Mouse (Mus musculus): ENCODE results near the gene Itprid1. TPM values are rescaled to one million over a fixed set of nuclear protein-coding genes. Genes with fewer than 3 reads are reported as not detected.

The Itprid1 gene
- polyA plus RNA-seq, 1 experiment from 2014 or later = not detected

DNA sequence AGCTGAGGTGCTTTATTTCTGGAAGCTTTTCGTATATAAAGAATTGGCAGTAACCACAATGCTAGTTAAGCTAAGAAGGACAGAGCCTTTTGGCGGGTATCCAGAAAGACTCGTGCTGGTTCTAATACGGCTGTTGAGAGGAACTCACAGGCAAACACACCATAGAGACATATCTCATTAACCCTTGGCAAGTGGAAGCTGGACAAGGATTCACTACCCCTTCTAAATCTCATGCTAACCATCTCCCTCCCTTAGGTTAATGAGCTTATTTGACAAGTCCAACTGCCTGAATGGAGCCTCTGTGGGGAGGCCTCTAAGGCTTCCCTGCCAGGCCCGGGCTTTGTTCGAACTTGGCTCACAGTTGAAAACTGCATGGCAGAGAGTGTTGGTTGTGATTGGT lies 190.6 kb downstream of the Itprid1 start:
- no peaks in the 10 kb centered on the region for H3K27me3 ChIP-seq (ENCODE audit: insufficient read depth, low read length)
- no peaks in the 10 kb centered on the region for H3K4me1 ChIP-seq (ENCODE audit: insufficient read depth)
- no peak for TF ChIP-seq CTCF (IDR thresholded peaks at IDR 0.05; ENCODE audit: low read depth)
- DNase-seq (peak; percentile 71), ATAC-seq (ENCODE audit: insufficient read depth) (no peak)
- H3K9ac ChIP-seq = no peak overlapping the region
- H3K36me3 ChIP-seq (ENCODE audit: insufficient read depth) = no peaks in the 10 kb centered on the region
- H3K4me2 ChIP-seq = no peak overlapping the region
- WGBS = 53% methylated on average over 6 of the region's 6 CpGs
- H3K9me3 ChIP-seq (ENCODE audit: low read depth, low read length) = no peaks in the 10 kb centered on the region
- H3K27ac ChIP-seq (ENCODE audit: low read depth) = no peak overlapping the region
- H3K4me3 ChIP-seq (ENCODE audit: low read depth, low read length) = no peak overlapping the region

DNA sequence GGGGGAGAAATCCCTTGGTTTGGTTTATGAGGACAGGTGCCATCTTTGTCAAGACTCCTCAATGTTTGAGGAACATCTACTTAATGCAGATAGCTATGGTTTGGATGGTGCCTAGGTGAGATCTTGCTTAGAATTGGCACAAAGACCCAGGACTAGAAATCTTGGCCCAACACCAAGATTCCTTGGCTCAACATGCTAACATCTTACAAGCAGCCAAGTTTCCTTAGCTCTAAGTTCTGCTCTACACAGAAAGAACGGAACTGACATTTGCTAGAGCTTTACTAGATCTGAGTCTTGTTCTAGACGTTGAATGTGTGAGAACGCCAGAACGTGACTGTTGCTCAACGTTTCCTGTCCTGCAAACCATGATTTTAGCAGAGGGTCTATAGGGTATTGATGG lies 191.3 kb downstream of the Itprid1 start:
- no peaks in the 10 kb centered on the region for H3K9me3 ChIP-seq (ENCODE audit: low read depth, low read length)
- TF ChIP-seq CTCF (IDR thresholded peaks at IDR 0.05; ENCODE audit: low read depth) = no peak
- no peaks in the 10 kb centered on the region for H3K27me3 ChIP-seq (ENCODE audit: insufficient read depth, low read length)
- H3K4me3 ChIP-seq (ENCODE audit: low read depth, low read length) = no peak overlapping the region
- no peak overlapping the region for H3K9ac ChIP-seq
- no peaks in the 10 kb centered on the region for H3K4me1 ChIP-seq (ENCODE audit: insufficient read depth)
- ATAC-seq (ENCODE audit: insufficient read depth) = no peak
- 74% methylated on average over 5 of the region's 5 CpGs for WGBS
- peak; percentile 31 for DNase-seq
- no peak overlapping the region for H3K27ac ChIP-seq (ENCODE audit: low read depth)
- no peak overlapping the region for H3K4me2 ChIP-seq
- H3K36me3 ChIP-seq (ENCODE audit: insufficient read depth) = no peaks in the 10 kb centered on the region

Other genes with a start within 250 kb of the Itprid1 start
- gene Neurod6, start 155.6 kb upstream of the Itprid1 start, polyA plus RNA-seq (2014; fragmentation: Nextera tagmentation; extraction: Ambion mirVana) = not detected in 2 replicates
- 0.58 TPM in 1 of 2 replicates, not detected in the other for gene Ppp1r17, start 180.6 kb downstream of the Itprid1 start, polyA plus RNA-seq (2014; fragmentation: Nextera tagmentation; extraction: Ambion mirVana)

Data from lung, embryonic 14.5 days (tissue).